Mouse (Mus musculus): ENCODE data around the gene Dnah10. TPM values are rescaled to one million over a fixed set of nuclear protein-coding genes. Genes with fewer than 3 reads are reported as not detected.

Dnah10 gene
- polyA plus RNA-seq, 1 experiment from 2014 or later = 0.04 TPM

DNA sequence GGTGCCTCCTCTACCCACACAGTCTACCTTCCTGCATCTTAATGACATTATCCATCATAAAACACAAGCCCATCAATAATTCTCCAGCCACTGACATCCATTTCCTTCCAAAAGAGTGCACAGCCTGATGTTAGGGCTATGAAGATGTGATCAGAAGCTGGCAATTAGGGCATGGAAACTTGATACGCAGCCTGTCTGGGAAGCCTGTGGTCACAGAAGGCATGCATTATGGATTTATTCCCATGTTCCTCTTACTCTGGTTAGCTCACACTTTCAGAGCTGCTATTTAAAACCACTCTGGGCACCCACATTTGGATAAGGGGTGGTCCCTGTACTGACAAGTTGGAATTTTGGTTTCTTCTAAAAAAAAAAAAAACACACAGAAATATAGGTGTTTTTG lies 122.1 kb downstream of the Dnah10 start:
- H3K36me3 ChIP-seq (ENCODE audit: control insufficient read depth, insufficient read depth, low read length) = no peaks in the 10 kb centered on the region
- no peak overlapping the region for H3K9ac ChIP-seq (ENCODE audit: low read depth, low read length)
- H3K27ac ChIP-seq (ENCODE audit: low read depth, low read length) = no peak overlapping the region
- no peak for ATAC-seq (replicated peaks; ENCODE audit: insufficient number of reproducible peaks, low FRiP score, low TSS enrichment)
- H3K4me1 ChIP-seq (ENCODE audit: control insufficient read depth, insufficient read depth, low read length) = peaks cover 8% of the 10 kb centered on the region
- no peak overlapping the region for H3K4me2 ChIP-seq
- peaks cover 35% of the 10 kb centered on the region for H3K27me3 ChIP-seq (ENCODE audit: control insufficient read depth, insufficient read depth, low read length)
- H3K9me3 ChIP-seq (replicated peaks; ENCODE audit: control insufficient read depth, low read length) = no peaks in the 10 kb centered on the region
- 64% methylated on average over 1 of the region's 1 CpGs for WGBS (ENCODE audit: insufficient replicate concordance)
- no peak overlapping the region for H3K4me3 ChIP-seq (ENCODE audit: low read depth, low read length)

DNA sequence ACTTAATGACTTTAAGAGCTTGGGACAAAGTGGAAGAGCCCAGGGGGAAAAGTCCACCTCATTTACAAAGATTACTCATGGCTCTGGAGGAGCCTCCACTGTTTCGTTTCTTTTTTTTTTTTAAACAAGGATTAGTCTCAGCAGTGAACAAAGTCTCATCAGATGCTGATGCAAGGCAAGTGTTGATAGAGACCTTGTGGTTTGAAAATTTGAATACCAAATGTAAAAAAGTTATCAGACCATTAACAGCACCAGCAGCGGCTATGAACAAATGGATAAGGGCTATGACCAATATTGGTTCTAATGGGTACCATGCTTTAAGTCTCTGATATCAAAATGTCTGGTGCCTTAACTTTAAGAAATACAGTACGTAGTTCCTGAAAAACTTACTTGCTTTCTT lies 124.1 kb downstream of the Dnah10 start:
- Histone ChIP-seq H3K4me1 (ENCODE audit: control insufficient read depth, insufficient read depth, low read length) (peaks cover 8% of the 10 kb centered on the region), H3K36me3 (ENCODE audit: control insufficient read depth, insufficient read depth, low read length) (no peaks in the 10 kb centered on the region), H3K9ac (ENCODE audit: low read depth, low read length) (no peak overlapping the region), H3K27me3 (ENCODE audit: control insufficient read depth, insufficient read depth, low read length) (peaks cover 17% of the 10 kb centered on the region), H3K4me3 (ENCODE audit: low read depth, low read length) (no peak overlapping the region), H3K4me2 (no peak overlapping the region), H3K27ac (ENCODE audit: low read depth, low read length) (no peak overlapping the region), H3K9me3 (replicated peaks; ENCODE audit: control insufficient read depth, low read length) (no peaks in the 10 kb centered on the region)
- WGBS (ENCODE audit: insufficient replicate concordance) = 77% methylated on average over 3 of the region's 3 CpGs
- no peak for ATAC-seq (replicated peaks; ENCODE audit: insufficient number of reproducible peaks, low FRiP score, low TSS enrichment)

DNA sequence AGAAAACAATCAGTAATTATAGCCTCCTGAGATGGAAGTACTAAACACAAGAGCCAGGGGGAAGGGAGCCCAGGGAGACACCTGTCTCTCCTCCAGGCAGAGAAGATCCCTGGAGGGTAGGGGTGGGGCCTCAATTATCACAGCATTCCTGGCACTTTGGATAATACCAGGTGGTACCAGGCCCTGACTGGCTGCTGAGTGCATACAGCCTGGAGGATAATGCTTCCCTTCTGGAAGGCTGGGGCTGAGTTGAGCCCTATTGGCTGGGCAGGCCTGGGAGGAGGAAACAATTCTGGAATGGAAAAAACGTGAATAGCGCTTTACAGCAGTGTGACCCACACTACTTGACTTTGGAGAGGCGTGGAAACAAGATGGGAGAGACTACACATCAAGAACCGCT lies 126.7 kb downstream of the Dnah10 start:
- Histone ChIP-seq H3K4me1 (ENCODE audit: control insufficient read depth, insufficient read depth, low read length) (no peaks in the 10 kb centered on the region), H3K27ac (ENCODE audit: low read depth, low read length) (no peak overlapping the region), H3K36me3 (ENCODE audit: control insufficient read depth, insufficient read depth, low read length) (no peaks in the 10 kb centered on the region), H3K27me3 (ENCODE audit: control insufficient read depth, insufficient read depth, low read length) (peaks cover 11% of the 10 kb centered on the region), H3K4me3 (ENCODE audit: low read depth, low read length) (no peak overlapping the region), H3K9me3 (replicated peaks; ENCODE audit: control insufficient read depth, low read length) (no peaks in the 10 kb centered on the region), H3K4me2 (no peak overlapping the region), H3K9ac (ENCODE audit: low read depth, low read length) (no peak overlapping the region)
- ATAC-seq (replicated peaks; ENCODE audit: insufficient number of reproducible peaks, low FRiP score, low TSS enrichment) = peak; percentile 52; the same call in 1 of the 2 replicates
- 37% methylated on average over 4 of the region's 4 CpGs for WGBS (ENCODE audit: insufficient replicate concordance)

DNA sequence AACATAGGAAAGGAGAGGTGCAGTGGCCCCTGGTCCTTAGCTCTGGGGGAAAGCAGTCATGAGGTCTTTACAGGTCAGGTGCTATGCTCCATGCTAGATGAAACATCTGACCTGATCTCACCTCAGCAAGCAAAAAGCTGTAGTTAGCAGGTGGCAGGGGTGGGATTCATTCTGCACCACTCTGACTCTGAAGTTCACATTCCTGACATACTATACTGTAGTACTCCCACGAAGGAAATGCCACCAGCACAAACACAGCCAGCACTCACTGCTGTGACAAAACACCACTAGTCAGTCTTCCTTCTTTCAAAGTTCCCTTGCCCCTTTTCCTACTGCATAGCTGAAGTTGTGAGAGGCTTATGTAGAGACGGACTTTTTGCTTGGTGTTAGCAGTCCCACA lies 127.4 kb downstream of the Dnah10 start:
- Histone ChIP-seq H3K36me3 (ENCODE audit: control insufficient read depth, insufficient read depth, low read length) (no peaks in the 10 kb centered on the region), H3K27me3 (ENCODE audit: control insufficient read depth, insufficient read depth, low read length) (peaks cover 11% of the 10 kb centered on the region; the same call in 1 of the 2 replicates), H3K4me2 (no peak overlapping the region), H3K9me3 (replicated peaks; ENCODE audit: control insufficient read depth, low read length) (no peaks in the 10 kb centered on the region), H3K27ac (ENCODE audit: low read depth, low read length) (no peak overlapping the region), H3K9ac (ENCODE audit: low read depth, low read length) (no peak overlapping the region), H3K4me3 (ENCODE audit: low read depth, low read length) (no peak overlapping the region), H3K4me1 (ENCODE audit: control insufficient read depth, insufficient read depth, low read length) (no peaks in the 10 kb centered on the region)
- 27% methylated on average over 2 of the region's 2 CpGs for WGBS (ENCODE audit: insufficient replicate concordance)
- ATAC-seq (replicated peaks; ENCODE audit: insufficient number of reproducible peaks, low FRiP score, low TSS enrichment) = no peak

DNA sequence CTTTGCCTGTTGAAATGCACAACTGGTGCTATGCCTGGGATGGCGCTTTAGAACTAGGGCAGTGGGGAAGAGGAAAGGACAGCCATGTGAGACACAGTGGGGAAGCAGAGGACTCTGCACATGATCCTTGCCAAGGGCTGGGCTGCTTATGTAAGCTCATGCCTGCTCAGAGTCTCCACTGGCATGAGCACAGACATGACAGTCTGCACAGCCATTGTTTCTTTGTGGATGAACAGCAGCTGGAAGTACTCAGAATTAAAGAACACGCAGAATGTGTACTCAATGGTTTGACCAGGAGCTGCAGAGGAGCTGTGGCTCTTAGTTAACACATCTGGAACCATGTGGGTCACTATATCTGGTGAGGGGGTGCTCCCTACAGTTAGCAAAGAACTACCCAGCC lies 128.2 kb downstream of the Dnah10 start:
- WGBS (ENCODE audit: insufficient replicate concordance) = 56% methylated on average over 2 of the region's 2 CpGs
- H3K27ac ChIP-seq (ENCODE audit: low read depth, low read length) = no peak overlapping the region
- H3K4me1 ChIP-seq (ENCODE audit: control insufficient read depth, insufficient read depth, low read length) = no peaks in the 10 kb centered on the region

DNA sequence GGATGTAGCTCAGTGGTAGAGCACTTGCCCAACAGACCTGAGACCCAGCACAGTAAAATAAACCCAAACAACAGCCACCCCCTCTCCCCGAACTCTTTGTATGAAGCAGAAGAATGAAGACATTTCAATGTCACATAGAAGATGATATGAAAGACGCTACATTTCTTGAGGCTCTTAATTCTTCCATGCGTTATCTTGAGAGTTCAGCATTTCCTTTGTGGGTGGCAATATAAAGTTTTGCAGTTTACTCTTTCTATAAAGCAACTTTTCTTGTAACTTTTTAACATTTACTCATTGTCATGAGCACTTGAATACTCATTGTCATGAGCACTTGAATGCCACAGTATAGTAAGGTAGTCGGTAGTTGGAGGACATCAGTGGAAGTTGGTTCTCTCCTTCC lies 129.3 kb downstream of the Dnah10 start:
- no peaks in the 10 kb centered on the region for H3K36me3 ChIP-seq (ENCODE audit: control insufficient read depth, insufficient read depth, low read length)
- no peak overlapping the region for H3K4me2 ChIP-seq
- no peak overlapping the region for H3K27ac ChIP-seq (ENCODE audit: low read depth, low read length)
- H3K4me3 ChIP-seq (ENCODE audit: low read depth, low read length) = no peak overlapping the region
- H3K27me3 ChIP-seq (ENCODE audit: control insufficient read depth, insufficient read depth, low read length) = peaks cover 16% of the 10 kb centered on the region; the same call in 1 of the 2 replicates
- H3K4me1 ChIP-seq (ENCODE audit: control insufficient read depth, insufficient read depth, low read length) = no peaks in the 10 kb centered on the region
- H3K9me3 ChIP-seq (replicated peaks; ENCODE audit: control insufficient read depth, low read length) = no peaks in the 10 kb centered on the region
- no peak for ATAC-seq (replicated peaks; ENCODE audit: insufficient number of reproducible peaks, low FRiP score, low TSS enrichment)
- 85% methylated on average over 4 of the region's 4 CpGs for WGBS (ENCODE audit: insufficient replicate concordance)
- no peak overlapping the region for H3K9ac ChIP-seq (ENCODE audit: low read depth, low read length)

More for the DNA sequence above, 128.2 kb downstream of the Dnah10 start:
- Histone ChIP-seq H3K4me2 (no peak overlapping the region), H3K36me3 (ENCODE audit: control insufficient read depth, insufficient read depth, low read length) (no peaks in the 10 kb centered on the region), H3K9me3 (replicated peaks; ENCODE audit: control insufficient read depth, low read length) (no peaks in the 10 kb centered on the region), H3K9ac (ENCODE audit: low read depth, low read length) (no peak overlapping the region), H3K27me3 (ENCODE audit: control insufficient read depth, insufficient read depth, low read length) (peaks cover 11% of the 10 kb centered on the region; the same call in 1 of the 2 replicates), H3K4me3 (ENCODE audit: low read depth, low read length) (no peak overlapping the region)
- ATAC-seq (replicated peaks; ENCODE audit: insufficient number of reproducible peaks, low FRiP score, low TSS enrichment) = no peak

DNA sequence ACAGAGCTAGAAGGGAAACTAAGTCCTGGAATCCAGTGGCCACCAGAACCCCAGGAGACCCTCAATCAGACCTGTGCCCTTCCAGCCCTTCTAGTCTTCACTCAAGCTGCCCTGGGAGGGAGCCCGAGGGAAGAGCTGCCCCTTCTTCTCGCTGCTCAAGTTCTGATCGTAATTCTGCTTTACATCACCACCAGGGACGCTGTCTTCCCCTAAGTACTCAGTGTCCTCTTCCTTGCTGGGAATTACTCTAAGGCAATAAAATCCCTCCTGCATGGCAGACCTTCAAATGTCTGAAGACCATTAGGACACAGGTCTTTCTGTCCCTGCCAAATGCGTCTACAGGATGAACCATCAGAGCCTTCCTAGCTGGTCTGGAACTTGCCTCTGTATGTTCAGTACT lies 135.1 kb downstream of the Dnah10 start:
- Histone ChIP-seq H3K36me3 (ENCODE audit: control insufficient read depth, insufficient read depth, low read length) (no peaks in the 10 kb centered on the region), H3K4me3 (ENCODE audit: low read depth, low read length) (no peak overlapping the region), H3K9ac (ENCODE audit: low read depth, low read length) (no peak overlapping the region), H3K4me1 (ENCODE audit: control insufficient read depth, insufficient read depth, low read length) (peaks cover 10% of the 10 kb centered on the region), H3K4me2 (no peak overlapping the region), H3K27ac (ENCODE audit: low read depth, low read length) (no peak overlapping the region), H3K27me3 (ENCODE audit: control insufficient read depth, insufficient read depth, low read length) (peaks cover 36% of the 10 kb centered on the region), H3K9me3 (replicated peaks; ENCODE audit: control insufficient read depth, low read length) (no peaks in the 10 kb centered on the region)
- ATAC-seq (replicated peaks; ENCODE audit: insufficient number of reproducible peaks, low FRiP score, low TSS enrichment) = no peak
- 13% methylated on average over 5 of the region's 5 CpGs for WGBS (ENCODE audit: insufficient replicate concordance)

DNA sequence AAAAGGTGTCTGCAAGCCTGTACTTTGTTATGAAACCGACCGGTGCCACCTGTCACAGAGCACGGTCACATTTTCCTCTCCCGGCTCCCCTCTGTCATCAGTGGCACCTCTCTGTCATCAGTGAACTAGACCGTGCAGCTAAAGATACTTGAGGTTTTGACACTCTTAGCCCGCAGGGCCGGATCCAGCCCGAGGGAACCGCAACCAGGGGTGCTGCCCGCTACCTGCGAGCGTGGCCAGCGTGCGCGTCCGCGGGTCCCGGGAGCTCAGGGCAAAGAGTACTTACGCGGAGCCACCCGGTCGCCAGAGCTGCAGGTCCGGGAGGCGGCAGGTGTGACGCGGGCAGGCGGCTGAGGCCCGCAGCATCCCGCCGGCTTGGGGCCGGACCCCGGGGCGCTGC lies 136.6 kb downstream of the Dnah10 start:
- Histone ChIP-seq H3K27ac (ENCODE audit: low read depth, low read length) (peak overlapping the region; percentile 50; the same call in 1 of the 2 replicates), H3K4me1 (ENCODE audit: control insufficient read depth, insufficient read depth, low read length) (peaks cover 10% of the 10 kb centered on the region), H3K9me3 (replicated peaks; ENCODE audit: control insufficient read depth, low read length) (no peaks in the 10 kb centered on the region), H3K27me3 (ENCODE audit: control insufficient read depth, insufficient read depth, low read length) (peaks cover 32% of the 10 kb centered on the region), H3K36me3 (ENCODE audit: control insufficient read depth, insufficient read depth, low read length) (no peaks in the 10 kb centered on the region), H3K4me2 (peak overlapping the region; percentile 99), H3K9ac (ENCODE audit: low read depth, low read length) (peak overlapping the region; percentile 67), H3K4me3 (ENCODE audit: low read depth, low read length) (peak overlapping the region; percentile 90)
- WGBS (ENCODE audit: insufficient replicate concordance) = 1% methylated on average over 33 of the region's 33 CpGs
- ATAC-seq (replicated peaks; ENCODE audit: insufficient number of reproducible peaks, low FRiP score, low TSS enrichment) = no peak

DNA sequence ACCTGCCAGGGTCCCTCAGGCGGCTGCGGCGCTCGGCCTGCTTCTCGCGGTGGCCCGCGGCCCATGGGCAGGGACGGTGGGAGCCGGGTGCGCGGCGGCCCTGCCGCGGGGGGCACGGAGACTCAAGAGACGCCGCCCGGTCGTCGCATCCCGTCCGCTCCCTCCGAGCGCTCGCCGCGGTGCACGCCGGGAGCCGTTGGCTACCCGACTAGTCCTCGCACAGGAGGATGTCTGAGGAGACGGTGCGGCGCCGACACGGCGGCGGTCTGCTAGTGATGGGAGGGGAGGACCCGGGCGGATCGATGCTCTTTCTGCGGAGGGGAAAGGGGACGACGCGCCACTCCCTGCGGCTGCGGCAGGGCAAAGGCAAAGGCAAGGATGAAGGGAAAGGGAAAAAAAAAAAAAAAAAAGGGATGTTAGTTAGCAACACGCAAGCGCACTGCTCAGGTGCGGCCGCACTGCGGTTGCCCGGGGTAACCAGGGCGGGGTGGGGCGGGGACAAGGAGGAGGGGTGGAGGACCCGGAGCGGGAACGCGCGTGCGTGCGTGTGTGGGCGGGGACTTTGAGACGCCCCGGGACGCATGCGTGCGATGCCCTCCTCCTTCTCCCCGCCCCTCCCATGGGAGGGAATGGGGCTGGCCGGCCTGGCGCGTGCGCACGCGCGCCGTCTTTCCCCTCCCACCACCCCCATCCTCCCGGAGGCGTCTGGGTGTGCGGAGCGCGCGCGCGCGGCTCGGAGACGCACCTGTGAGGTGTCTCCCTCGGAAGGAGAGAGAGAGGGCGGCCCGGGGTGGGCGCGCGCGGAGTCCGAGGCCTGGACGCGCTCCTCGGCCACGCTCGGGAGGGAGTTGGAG lies 137.4 kb downstream of the Dnah10 start, which contains the start of the genes Ccdc92 and Zfp664:
TSS of gene Ccdc92 (minus strand) at position 412 of the 854 bp plus-strand sequence.
TSS of gene Zfp664 (plus strand) at position 679 of the 854 bp plus-strand sequence.
- no peaks in the 10 kb centered on the region for H3K9me3 ChIP-seq (replicated peaks; ENCODE audit: control insufficient read depth, low read length)
- peaks cover 10% of the 10 kb centered on the region for H3K4me1 ChIP-seq (ENCODE audit: control insufficient read depth, insufficient read depth, low read length)
- H3K27me3 ChIP-seq (ENCODE audit: control insufficient read depth, insufficient read depth, low read length) = peaks cover 29% of the 10 kb centered on the region
- under 1% methylated on average over 74 of the region's 103 CpGs for WGBS (ENCODE audit: insufficient replicate concordance)
- ATAC-seq (replicated peaks; ENCODE audit: insufficient number of reproducible peaks, low FRiP score, low TSS enrichment) = peak; percentile 94
- H3K27ac ChIP-seq (ENCODE audit: low read depth, low read length) = peak within 1 kb of the TSS; percentile 89
- no peaks in the 10 kb centered on the region for H3K36me3 ChIP-seq (ENCODE audit: control insufficient read depth, insufficient read depth, low read length)
- peak within 1 kb of the TSS; percentile 87 for H3K9ac ChIP-seq (ENCODE audit: low read depth, low read length)
- peak within 1 kb of the TSS; percentile 90 for H3K4me3 ChIP-seq (ENCODE audit: low read depth, low read length)
- peak within 1 kb of the TSS; percentile 99 for H3K4me2 ChIP-seq

Measured in heart, embryonic 11.5 days (tissue).